Mouse (Mus musculus): Measurements from ENCODE around the gene Rnf214. TPM values are rescaled to one million over a fixed set of nuclear protein-coding genes. Genes with fewer than 3 reads are reported as not detected.
A peak's percentile ranks its signal among the peaks of the same experiment; 100 is the strongest.

Gene Rnf214
- total and polyA plus RNA-seq, 2 experiments from 2014 or later, result 32.4 to 42.9 TPM

- DNase-seq (ENCODE audit: low spot score), result no peak
- Histone ChIP-seq H3K27ac (ENCODE audit: low read depth) (no peak overlapping the region), H3K4me1 (ENCODE audit: control insufficient read depth, insufficient read depth) (peaks cover 23% of the 10 kb centered on the region), H3K4me3 (ENCODE audit: low read depth, low read length) (no peak overlapping the region), H3K27me3 (ENCODE audit: control insufficient read depth, insufficient read depth, low read length) (no peaks in the 10 kb centered on the region), H3K9me3 (replicated peaks; ENCODE audit: control insufficient read depth, low read length) (no peaks in the 10 kb centered on the region), H3K9ac (replicated peaks; ENCODE audit: low read depth, low read length) (no peak overlapping the region), H3K36me3 (replicated peaks; ENCODE audit: control insufficient read depth, insufficient read depth, low read length) (peaks cover 60% of the 10 kb centered on the region), H3K4me2 (ENCODE audit: low read depth, low read length) (no peak overlapping the region)
- ATAC-seq (ENCODE audit: insufficient read depth, low read depth), result no peak
- 82% methylated on average over 1 of the region's 1 CpGs for WGBS
- TF ChIP-seq CTCF (IDR thresholded peaks at IDR 0.05; ENCODE audit: low read depth) (no peak), EP300 (IDR thresholded peaks at IDR 0.05; ENCODE audit: low read depth) (no peak)
These were observed 52.6 kb downstream of the Rnf214 start for GRCm38 (mm10) chr9:45854136-45854535.

- no peak for DNase-seq (ENCODE audit: low spot score)
- peaks cover 28% of the 10 kb centered on the region for H3K4me1 ChIP-seq (ENCODE audit: control insufficient read depth, insufficient read depth)
- H3K27ac ChIP-seq (ENCODE audit: low read depth), result no peak overlapping the region
- ATAC-seq (ENCODE audit: insufficient read depth, low read depth), result no peak
- 81% methylated on average over 2 of the region's 2 CpGs for WGBS
- H3K27me3 ChIP-seq (ENCODE audit: control insufficient read depth, insufficient read depth, low read length), result no peaks in the 10 kb centered on the region
- H3K4me3 ChIP-seq (ENCODE audit: low read depth, low read length), result no peak overlapping the region
- TF ChIP-seq EP300 (IDR thresholded peaks at IDR 0.05; ENCODE audit: low read depth), result no peak
- no peak overlapping the region for H3K9ac ChIP-seq (replicated peaks; ENCODE audit: low read depth, low read length)
- no peaks in the 10 kb centered on the region for H3K9me3 ChIP-seq (replicated peaks; ENCODE audit: control insufficient read depth, low read length)
- H3K36me3 ChIP-seq (replicated peaks; ENCODE audit: control insufficient read depth, insufficient read depth, low read length), result peaks cover 56% of the 10 kb centered on the region
- no peak overlapping the region for H3K4me2 ChIP-seq (ENCODE audit: low read depth, low read length)
These were observed 53.0 kb downstream of the Rnf214 start for GRCm38 (mm10) chr9:45853695-45854094.

GRCm38 (mm10) chr9:45851776-45852175 lies 54.9 kb downstream of the Rnf214 start:
- Histone ChIP-seq H3K4me1 (ENCODE audit: control insufficient read depth, insufficient read depth) (peaks cover 32% of the 10 kb centered on the region), H3K9ac (replicated peaks; ENCODE audit: low read depth, low read length) (no peak overlapping the region), H3K4me2 (ENCODE audit: low read depth, low read length) (no peak overlapping the region), H3K36me3 (replicated peaks; ENCODE audit: control insufficient read depth, insufficient read depth, low read length) (peaks cover 37% of the 10 kb centered on the region), H3K27me3 (ENCODE audit: control insufficient read depth, insufficient read depth, low read length) (no peaks in the 10 kb centered on the region), H3K9me3 (replicated peaks; ENCODE audit: control insufficient read depth, low read length) (no peaks in the 10 kb centered on the region), H3K27ac (ENCODE audit: low read depth) (0 out of 2 replicates have a peak overlapping the region, but pooled peaks have one; percentile 85), H3K4me3 (ENCODE audit: low read depth, low read length) (no peak overlapping the region)
- 87% methylated on average over 2 of the region's 2 CpGs for WGBS
- no peak for TF ChIP-seq EP300 (IDR thresholded peaks at IDR 0.05; ENCODE audit: low read depth)
- TF ChIP-seq CTCF (IDR thresholded peaks at IDR 0.05; ENCODE audit: low read depth), result no peak
- ATAC-seq (ENCODE audit: insufficient read depth, low read depth) (no peak), DNase-seq (ENCODE audit: low spot score) (no peak)

- Histone ChIP-seq H3K27ac (ENCODE audit: low read depth) (peak overlapping the region; percentile 85), H3K36me3 (replicated peaks; ENCODE audit: control insufficient read depth, insufficient read depth, low read length) (peaks cover 32% of the 10 kb centered on the region), H3K4me1 (ENCODE audit: control insufficient read depth, insufficient read depth) (peaks cover 32% of the 10 kb centered on the region), H3K4me2 (ENCODE audit: low read depth, low read length) (no peak overlapping the region), H3K4me3 (ENCODE audit: low read depth, low read length) (no peak overlapping the region), H3K27me3 (ENCODE audit: control insufficient read depth, insufficient read depth, low read length) (no peaks in the 10 kb centered on the region), H3K9ac (replicated peaks; ENCODE audit: low read depth, low read length) (no peak overlapping the region), H3K9me3 (replicated peaks; ENCODE audit: control insufficient read depth, low read length) (no peaks in the 10 kb centered on the region)
- ATAC-seq (ENCODE audit: insufficient read depth, low read depth) (no peak; the same call in 1 of the 2 replicates), DNase-seq (ENCODE audit: low spot score) (no peak)
- WGBS, result 28% methylated on average over 5 of the region's 5 CpGs
- TF ChIP-seq CTCF (IDR thresholded peaks at IDR 0.05; ENCODE audit: low read depth) (no peak), EP300 (IDR thresholded peaks at IDR 0.05; ENCODE audit: low read depth) (no peak)
These were observed 55.4 kb downstream of the Rnf214 start for GRCm38 (mm10) chr9:45851330-45851729.

- TF ChIP-seq CTCF (IDR thresholded peaks at IDR 0.05; ENCODE audit: low read depth), result no peak
- TF ChIP-seq EP300 (IDR thresholded peaks at IDR 0.05; ENCODE audit: low read depth), result no peak
- peaks cover 32% of the 10 kb centered on the region for H3K4me1 ChIP-seq (ENCODE audit: control insufficient read depth, insufficient read depth)
- peak; percentile 27 for DNase-seq (ENCODE audit: low spot score)
- ATAC-seq (ENCODE audit: insufficient read depth, low read depth), result peak; percentile 36; the same call in 1 of the 2 replicates
- H3K4me2 ChIP-seq (ENCODE audit: low read depth, low read length), result no peak overlapping the region
- H3K27me3 ChIP-seq (ENCODE audit: control insufficient read depth, insufficient read depth, low read length), result no peaks in the 10 kb centered on the region
- peaks cover 25% of the 10 kb centered on the region for H3K36me3 ChIP-seq (replicated peaks; ENCODE audit: control insufficient read depth, insufficient read depth, low read length)
- H3K4me3 ChIP-seq (ENCODE audit: low read depth, low read length), result no peak overlapping the region
- 59% methylated on average over 8 of the region's 8 CpGs for WGBS
- H3K9ac ChIP-seq (replicated peaks; ENCODE audit: low read depth, low read length), result peak overlapping the region; percentile 34; the same call in 1 of the 2 replicates
- no peaks in the 10 kb centered on the region for H3K9me3 ChIP-seq (replicated peaks; ENCODE audit: control insufficient read depth, low read length)
- H3K27ac ChIP-seq (ENCODE audit: low read depth), result peak overlapping the region; percentile 85
These were observed 56.1 kb downstream of the Rnf214 start for GRCm38 (mm10) chr9:45850528-45851155.

Data from heart, postnatal 0 days (tissue).